Mouse (Mus musculus): Measurements from ENCODE around the gene Rgs3. TPM values are rescaled to one million over a fixed set of nuclear protein-coding genes. Genes with fewer than 3 reads are reported as not detected.

Gene Rgs3
- polyA plus RNA-seq (2014; fragmentation: Nextera tagmentation; extraction: Ambion mirVana): 37.2 and 38.8 TPM in 2 replicates

GRCm38 (mm10) chr4:62559797-62560329, at the start of gene Rgs3:
Rgs3 (plus strand) TSS chr4:62559847.
- WGBS: 53% methylated on average over 6 of the region's 6 CpGs
- Histone ChIP-seq H3K9ac (ENCODE audit: low read depth, low read length) (no peak within 1 kb of the TSS), H3K9me3 (ENCODE audit: control insufficient read depth, low read length) (no peaks in the 10 kb centered on the region), H3K27me3 (replicated peaks; ENCODE audit: control insufficient read depth, insufficient read depth, low read length) (no peaks in the 10 kb centered on the region), H3K27ac (replicated peaks; ENCODE audit: low read depth, low read length) (no peak within 1 kb of the TSS), H3K4me2 (ENCODE audit: low read depth, low read length) (no peak within 1 kb of the TSS), H3K4me3 (ENCODE audit: low read depth, low read length) (no peak within 1 kb of the TSS), H3K4me1 (ENCODE audit: control insufficient read depth, insufficient read depth, low read length) (no peaks in the 10 kb centered on the region), H3K36me3 (ENCODE audit: control insufficient read depth, insufficient read depth, low read length) (no peaks in the 10 kb centered on the region)
- DNase-seq (ENCODE audit: low spot score): no peak
- ATAC-seq (ENCODE audit: low read depth): no peak

DNA sequence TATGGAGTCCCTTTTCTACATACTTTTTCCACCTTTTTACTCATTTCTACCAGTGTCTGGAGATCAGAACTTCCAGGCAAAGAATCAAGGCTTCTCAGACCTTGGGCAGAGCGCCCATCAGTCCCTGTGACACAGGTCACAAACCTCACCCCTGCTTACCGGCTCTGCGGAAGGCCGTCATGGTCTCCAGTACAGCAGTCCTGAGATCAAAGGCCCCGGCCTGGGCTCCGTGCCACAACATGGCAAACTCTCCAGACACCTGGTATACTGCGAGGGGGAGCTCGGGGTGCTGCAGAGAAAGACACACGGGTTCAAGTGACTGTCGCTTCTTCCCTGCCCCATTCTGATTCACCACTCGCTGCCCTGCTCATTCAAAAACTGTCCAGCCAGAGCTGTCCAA, 49.7 kb upstream of the Rgs3 start:
- Histone ChIP-seq H3K9me3 (ENCODE audit: control insufficient read depth, low read length) (no peaks in the 10 kb centered on the region), H3K27ac (replicated peaks; ENCODE audit: low read depth, low read length) (no peak overlapping the region), H3K9ac (ENCODE audit: low read depth, low read length) (no peak overlapping the region), H3K4me1 (ENCODE audit: control insufficient read depth, insufficient read depth, low read length) (no peaks in the 10 kb centered on the region), H3K27me3 (replicated peaks; ENCODE audit: control insufficient read depth, insufficient read depth, low read length) (no peaks in the 10 kb centered on the region), H3K36me3 (ENCODE audit: control insufficient read depth, insufficient read depth, low read length) (peaks cover 63% of the 10 kb centered on the region), H3K4me2 (ENCODE audit: low read depth, low read length) (no peak overlapping the region), H3K4me3 (ENCODE audit: low read depth, low read length) (no peak overlapping the region)
- no peak for DNase-seq (ENCODE audit: low spot score)
- ATAC-seq (ENCODE audit: low read depth): no peak
- WGBS: 92% methylated on average over 11 of the region's 11 CpGs

- H3K9ac ChIP-seq (ENCODE audit: low read depth, low read length): no peak overlapping the region
- peaks cover 24% of the 10 kb centered on the region for H3K4me1 ChIP-seq (ENCODE audit: control insufficient read depth, insufficient read depth, low read length)
- H3K9me3 ChIP-seq (ENCODE audit: control insufficient read depth, low read length): no peaks in the 10 kb centered on the region
- H3K27me3 ChIP-seq (replicated peaks; ENCODE audit: control insufficient read depth, insufficient read depth, low read length): no peaks in the 10 kb centered on the region
- WGBS: 51% methylated on average over 8 of the region's 11 CpGs
- no peak overlapping the region for H3K4me3 ChIP-seq (ENCODE audit: low read depth, low read length)
- ATAC-seq (ENCODE audit: low read depth): no peak
- DNase-seq (ENCODE audit: low spot score): no peak
- H3K4me2 ChIP-seq (ENCODE audit: low read depth, low read length): no peak overlapping the region
- no peak overlapping the region for H3K27ac ChIP-seq (replicated peaks; ENCODE audit: low read depth, low read length)
- peaks cover 49% of the 10 kb centered on the region for H3K36me3 ChIP-seq (ENCODE audit: control insufficient read depth, insufficient read depth, low read length)
Measured at GRCm38 (mm10) chr4:62513998-62514506, 45.6 kb upstream of the Rgs3 start.

GRCm38 (mm10) chr4:62514995-62515394, 44.7 kb upstream of the Rgs3 start:
- Histone ChIP-seq H3K4me2 (ENCODE audit: low read depth, low read length) (no peak overlapping the region), H3K36me3 (ENCODE audit: control insufficient read depth, insufficient read depth, low read length) (peaks cover 39% of the 10 kb centered on the region), H3K9ac (ENCODE audit: low read depth, low read length) (no peak overlapping the region), H3K27me3 (replicated peaks; ENCODE audit: control insufficient read depth, insufficient read depth, low read length) (no peaks in the 10 kb centered on the region), H3K9me3 (ENCODE audit: control insufficient read depth, low read length) (no peaks in the 10 kb centered on the region), H3K4me3 (ENCODE audit: low read depth, low read length) (no peak overlapping the region), H3K27ac (replicated peaks; ENCODE audit: low read depth, low read length) (no peak overlapping the region), H3K4me1 (ENCODE audit: control insufficient read depth, insufficient read depth, low read length) (peaks cover 24% of the 10 kb centered on the region)
- 82% methylated on average over 7 of the region's 7 CpGs for WGBS
- ATAC-seq (ENCODE audit: low read depth) (peak; percentile 28; the same call in 1 of the 2 replicates), DNase-seq (ENCODE audit: low spot score) (peak; percentile 73)

GRCm38 (mm10) chr4:62515490-62515889, 44.2 kb upstream of the Rgs3 start:
- no peak for DNase-seq (ENCODE audit: low spot score)
- H3K36me3 ChIP-seq (ENCODE audit: control insufficient read depth, insufficient read depth, low read length): peaks cover 34% of the 10 kb centered on the region
- WGBS: 82% methylated on average over 3 of the region's 3 CpGs
- no peak overlapping the region for H3K9ac ChIP-seq (ENCODE audit: low read depth, low read length)
- H3K27me3 ChIP-seq (replicated peaks; ENCODE audit: control insufficient read depth, insufficient read depth, low read length): no peaks in the 10 kb centered on the region
- no peaks in the 10 kb centered on the region for H3K9me3 ChIP-seq (ENCODE audit: control insufficient read depth, low read length)
- peaks cover 27% of the 10 kb centered on the region for H3K4me1 ChIP-seq (ENCODE audit: control insufficient read depth, insufficient read depth, low read length)
- H3K4me3 ChIP-seq (ENCODE audit: low read depth, low read length): no peak overlapping the region
- H3K27ac ChIP-seq (replicated peaks; ENCODE audit: low read depth, low read length): no peak overlapping the region
- H3K4me2 ChIP-seq (ENCODE audit: low read depth, low read length): no peak overlapping the region
- no peak for ATAC-seq (ENCODE audit: low read depth)

DNA sequence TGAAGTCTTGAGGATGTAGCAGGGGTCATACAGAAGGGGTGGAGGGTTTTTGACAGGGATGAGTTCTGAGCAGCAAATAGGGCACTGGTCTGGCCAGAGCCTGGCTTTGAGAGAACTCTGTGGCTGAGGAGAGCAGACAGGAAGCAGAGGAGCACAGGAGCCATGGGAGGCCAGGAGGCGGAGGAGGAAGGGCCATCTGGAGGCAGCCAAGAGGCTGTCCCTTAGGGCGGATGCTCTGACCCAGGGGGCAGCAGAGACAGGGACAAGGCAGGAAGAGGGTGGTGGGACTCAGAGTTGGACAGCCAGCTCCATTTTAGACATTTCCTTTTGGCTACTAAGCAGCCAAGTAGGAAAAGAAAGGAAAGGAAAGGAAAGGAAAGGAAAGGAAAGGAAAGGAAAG, 43.6 kb upstream of the Rgs3 start:
- Histone ChIP-seq H3K9ac (ENCODE audit: low read depth, low read length) (no peak overlapping the region), H3K4me3 (ENCODE audit: low read depth, low read length) (no peak overlapping the region), H3K4me2 (ENCODE audit: low read depth, low read length) (no peak overlapping the region), H3K9me3 (ENCODE audit: control insufficient read depth, low read length) (no peaks in the 10 kb centered on the region), H3K27ac (replicated peaks; ENCODE audit: low read depth, low read length) (no peak overlapping the region), H3K36me3 (ENCODE audit: control insufficient read depth, insufficient read depth, low read length) (peaks cover 28% of the 10 kb centered on the region), H3K27me3 (replicated peaks; ENCODE audit: control insufficient read depth, insufficient read depth, low read length) (no peaks in the 10 kb centered on the region), H3K4me1 (ENCODE audit: control insufficient read depth, insufficient read depth, low read length) (peaks cover 29% of the 10 kb centered on the region)
- ATAC-seq (ENCODE audit: low read depth) (no peak), DNase-seq (ENCODE audit: low spot score) (no peak)
- WGBS: 39% methylated on average over 2 of the region's 2 CpGs

- H3K4me1 ChIP-seq (ENCODE audit: control insufficient read depth, insufficient read depth, low read length): peaks cover 29% of the 10 kb centered on the region
- no peak overlapping the region for H3K9ac ChIP-seq (ENCODE audit: low read depth, low read length)
- H3K4me2 ChIP-seq (ENCODE audit: low read depth, low read length): no peak overlapping the region
- 84% methylated on average over 1 of the region's 1 CpGs for WGBS
- H3K9me3 ChIP-seq (ENCODE audit: control insufficient read depth, low read length): no peaks in the 10 kb centered on the region
- no peaks in the 10 kb centered on the region for H3K27me3 ChIP-seq (replicated peaks; ENCODE audit: control insufficient read depth, insufficient read depth, low read length)
- DNase-seq (ENCODE audit: low spot score) (no peak), ATAC-seq (ENCODE audit: low read depth) (no peak)
- peaks cover 23% of the 10 kb centered on the region for H3K36me3 ChIP-seq (ENCODE audit: control insufficient read depth, insufficient read depth, low read length)
- H3K4me3 ChIP-seq (ENCODE audit: low read depth, low read length): no peak overlapping the region
- no peak overlapping the region; the same call in 1 of the 2 replicates for H3K27ac ChIP-seq (replicated peaks; ENCODE audit: low read depth, low read length)
Measured at GRCm38 (mm10) chr4:62516579-62516978, 43.1 kb upstream of the Rgs3 start.

GRCm38 (mm10) chr4:62517046-62517445, 42.6 kb upstream of the Rgs3 start:
- H3K27ac ChIP-seq (replicated peaks; ENCODE audit: low read depth, low read length): no peak overlapping the region
- no peak for ATAC-seq (ENCODE audit: low read depth)
- H3K36me3 ChIP-seq (ENCODE audit: control insufficient read depth, insufficient read depth, low read length): peaks cover 19% of the 10 kb centered on the region
- peaks cover 29% of the 10 kb centered on the region for H3K4me1 ChIP-seq (ENCODE audit: control insufficient read depth, insufficient read depth, low read length)
- no peaks in the 10 kb centered on the region for H3K9me3 ChIP-seq (ENCODE audit: control insufficient read depth, low read length)
- no peak overlapping the region for H3K4me2 ChIP-seq (ENCODE audit: low read depth, low read length)
- H3K4me3 ChIP-seq (ENCODE audit: low read depth, low read length): no peak overlapping the region
- 78% methylated on average over 8 of the region's 8 CpGs for WGBS
- no peak for DNase-seq (ENCODE audit: low spot score)
- no peak overlapping the region for H3K9ac ChIP-seq (ENCODE audit: low read depth, low read length)
- no peaks in the 10 kb centered on the region for H3K27me3 ChIP-seq (replicated peaks; ENCODE audit: control insufficient read depth, insufficient read depth, low read length)

All from embryonic facial prominence, embryonic 14.5 days (tissue).